Mouse (Mus musculus) kidney, embryonic 14.5 days (tissue): ENCODE measurements around the gene Cacna1c. TPM values are rescaled to one million over a fixed set of nuclear protein-coding genes. Genes with fewer than 3 reads are reported as not detected.

Experiments
- ATAC-seq: fragments of 200-750 bp; cut with Nextera tagmentation; 2 replicates; pipeline ENCODE4 v1.8.0; 2017; ENCODE audit warnings: moderate number of reproducible peaks, mild to moderate bottlenecking, moderate TSS enrichment, moderate library complexity; ENCODE audit not compliant: low FRiP score, low TSS enrichment
- H3K27ac ChIP-seq: fragments of 300-500 bp; sonication (generic); 2 replicates; pipeline ENCODE4 v1.5.1; 2014; ENCODE audit warnings: low read depth, mild to moderate bottlenecking, low read length, moderate library complexity, mixed read lengths
- H3K27me3 ChIP-seq: fragments of 300-500 bp; sonication (generic); 2 replicates; pipeline ENCODE4 v1.6.1; 2014; ENCODE audit warnings: mild to moderate bottlenecking, low read length; ENCODE audit not compliant: control insufficient read depth, insufficient read depth
- H3K36me3 ChIP-seq: fragments of 300-500 bp; sonication (generic); 2 replicates; pipeline ENCODE4 v1.6.1; 2014; ENCODE audit warnings: low read length, mixed read lengths; ENCODE audit not compliant: control insufficient read depth, insufficient read depth
- H3K4me1 ChIP-seq: fragments of 300-500 bp; sonication (generic); 2 replicates; pipeline ENCODE4 v1.6.1; 2014; ENCODE audit warnings: low read length, mixed read lengths; ENCODE audit not compliant: control insufficient read depth, insufficient read depth
- H3K4me2 ChIP-seq: fragments of 300-500 bp; sonication (generic); replicated peaks from 2 replicates; pipeline ENCODE4 v1.6.1; 2014; ENCODE audit warnings: low read depth, mild to moderate bottlenecking, low read length
- H3K4me3 ChIP-seq: fragments of 300-500 bp; sonication (generic); 2 replicates; pipeline ENCODE4 v1.5.1; 2014; ENCODE audit warnings: mild to moderate bottlenecking, low read length
- H3K9ac ChIP-seq: fragments of 300-500 bp; sonication (generic); 2 replicates; pipeline ENCODE4 v1.6.1; 2014; ENCODE audit warnings: low read depth, mild to moderate bottlenecking, low read length, moderate library complexity
- H3K9me3 ChIP-seq: fragments of 300-500 bp; sonication (generic); 2 replicates; pipeline ENCODE4 v1.6.1; 2016; ENCODE audit warnings: low read length; ENCODE audit not compliant: control insufficient read depth
- WGBS: fragments of 180-500 bp; shearing (Covaris S2); extraction: QIAGEN DNeasy Blood & Tissue Kit; methylation state at CpG from one replicate; pipeline ENCODE4 v1.1.7; 2014; 5-methylcytosine and 5-hydroxymethylcytosine counted together
- polyA plus RNA-seq: library from polyadenylated mRNA; unstranded; fragments of >200 nt; fragmentation: Nextera tagmentation; extraction: Ambion mirVana; gene quantifications from 2 replicates; pipeline ENCODE4 v1.2.1, GENCODE M21; 2014

Cacna1c gene
- polyA plus RNA-seq, 1 experiment from 2014 or later, result 3.3 TPM

GRCm38 (mm10) chr6:119051721-119052120, 144.5 kb downstream of the Cacna1c start:
- Histone ChIP-seq H3K9me3 (no peaks in the 10 kb centered on the region), H3K36me3 (no peaks in the 10 kb centered on the region), H3K4me2 (no peak overlapping the region), H3K27ac (no peak overlapping the region), H3K27me3 (no peaks in the 10 kb centered on the region), H3K4me1 (no peaks in the 10 kb centered on the region), H3K4me3 (no peak overlapping the region), H3K9ac (no peak overlapping the region)
- no peak for ATAC-seq
- 77% methylated on average over 2 of the region's 2 CpGs for WGBS

- Histone ChIP-seq H3K27ac (no peak overlapping the region), H3K4me3 (no peak overlapping the region), H3K9me3 (no peaks in the 10 kb centered on the region), H3K9ac (no peak overlapping the region), H3K4me1 (no peaks in the 10 kb centered on the region), H3K4me2 (no peak overlapping the region), H3K27me3 (no peaks in the 10 kb centered on the region), H3K36me3 (no peaks in the 10 kb centered on the region)
- WGBS, result 72% methylated on average over 8 of the region's 8 CpGs
- no peak for ATAC-seq
Observed at GRCm38 (mm10) chr6:119047340-119047739, 148.9 kb downstream of the Cacna1c start.

GRCm38 (mm10) chr6:119045498-119045897, 150.7 kb downstream of the Cacna1c start:
- ATAC-seq, result no peak
- H3K4me2 ChIP-seq, result no peak overlapping the region
- H3K27ac ChIP-seq, result no peak overlapping the region
- no peaks in the 10 kb centered on the region for H3K36me3 ChIP-seq
- H3K9me3 ChIP-seq, result no peaks in the 10 kb centered on the region
- H3K9ac ChIP-seq, result no peak overlapping the region
- no peaks in the 10 kb centered on the region for H3K27me3 ChIP-seq
- 81% methylated on average over 7 of the region's 7 CpGs for WGBS
- H3K4me3 ChIP-seq, result no peak overlapping the region
- H3K4me1 ChIP-seq, result no peaks in the 10 kb centered on the region

GRCm38 (mm10) chr6:119044148-119044547, 152.1 kb downstream of the Cacna1c start:
- Histone ChIP-seq H3K9me3 (no peaks in the 10 kb centered on the region), H3K27me3 (no peaks in the 10 kb centered on the region), H3K4me3 (no peak overlapping the region), H3K36me3 (no peaks in the 10 kb centered on the region), H3K9ac (no peak overlapping the region), H3K4me1 (no peaks in the 10 kb centered on the region), H3K4me2 (no peak overlapping the region), H3K27ac (no peak overlapping the region)
- WGBS, result 76% methylated on average over 7 of the region's 7 CpGs
- no peak for ATAC-seq

GRCm38 (mm10) chr6:119042803-119043202, 153.4 kb downstream of the Cacna1c start:
- no peak overlapping the region for H3K27ac ChIP-seq
- no peak overlapping the region for H3K4me2 ChIP-seq
- H3K4me1 ChIP-seq, result no peaks in the 10 kb centered on the region
- H3K9me3 ChIP-seq, result no peaks in the 10 kb centered on the region
- WGBS, result 79% methylated on average over 3 of the region's 3 CpGs
- no peaks in the 10 kb centered on the region for H3K36me3 ChIP-seq
- ATAC-seq, result no peak
- no peak overlapping the region for H3K9ac ChIP-seq
- H3K27me3 ChIP-seq, result no peaks in the 10 kb centered on the region
- H3K4me3 ChIP-seq, result no peak overlapping the region

GRCm38 (mm10) chr6:119040961-119041360, 155.3 kb downstream of the Cacna1c start:
- 83% methylated on average over 7 of the region's 7 CpGs for WGBS
- Histone ChIP-seq H3K9me3 (no peaks in the 10 kb centered on the region), H3K4me3 (no peak overlapping the region), H3K4me2 (no peak overlapping the region), H3K4me1 (0 out of 2 replicates have a peak, but pooled peaks cover 4% of the 10 kb centered on the region), H3K27ac (no peak overlapping the region), H3K9ac (no peak overlapping the region), H3K36me3 (no peaks in the 10 kb centered on the region), H3K27me3 (no peaks in the 10 kb centered on the region)
- ATAC-seq, result no peak

- Histone ChIP-seq H3K9me3 (peaks cover 4% of the 10 kb centered on the region; the same call in 1 of the 2 replicates), H3K4me3 (no peak overlapping the region), H3K36me3 (no peaks in the 10 kb centered on the region), H3K9ac (no peak overlapping the region), H3K27me3 (no peaks in the 10 kb centered on the region), H3K4me1 (0 out of 2 replicates have a peak, but pooled peaks cover 4% of the 10 kb centered on the region), H3K27ac (no peak overlapping the region), H3K4me2 (no peak overlapping the region)
- no peak for ATAC-seq
- 76% methylated on average over 7 of the region's 7 CpGs for WGBS
Observed at GRCm38 (mm10) chr6:119039815-119040214, 156.4 kb downstream of the Cacna1c start.

GRCm38 (mm10) chr6:119039293-119039692, 156.9 kb downstream of the Cacna1c start:
- H3K36me3 ChIP-seq, result no peaks in the 10 kb centered on the region
- H3K9me3 ChIP-seq, result peaks cover 8% of the 10 kb centered on the region; the same call in 1 of the 2 replicates
- no peak overlapping the region for H3K27ac ChIP-seq
- H3K27me3 ChIP-seq, result no peaks in the 10 kb centered on the region
- H3K4me3 ChIP-seq, result no peak overlapping the region
- ATAC-seq, result no peak
- H3K4me2 ChIP-seq, result no peak overlapping the region
- 80% methylated on average over 5 of the region's 5 CpGs for WGBS
- H3K4me1 ChIP-seq, result 0 out of 2 replicates have a peak, but pooled peaks cover 4% of the 10 kb centered on the region
- H3K9ac ChIP-seq, result no peak overlapping the region

GRCm38 (mm10) chr6:119037815-119038214, 158.4 kb downstream of the Cacna1c start:
- Histone ChIP-seq H3K27me3 (no peaks in the 10 kb centered on the region), H3K4me1 (0 out of 2 replicates have a peak, but pooled peaks cover 4% of the 10 kb centered on the region), H3K4me2 (no peak overlapping the region), H3K27ac (no peak overlapping the region), H3K9ac (no peak overlapping the region), H3K9me3 (peaks cover 8% of the 10 kb centered on the region; the same call in 1 of the 2 replicates), H3K4me3 (no peak overlapping the region), H3K36me3 (no peaks in the 10 kb centered on the region)
- WGBS, result 71% methylated on average over 6 of the region's 6 CpGs
- ATAC-seq, result no peak
